Mouse (Mus musculus) midbrain, postnatal 0 days (tissue): ENCODE data around the gene Gm43738. TPM values are rescaled to one million over a fixed set of nuclear protein-coding genes. Genes with fewer than 3 reads are reported as not detected.

Source experiments
- ATAC-seq: fragments of 200-750 bp; cut with Nextera tagmentation; 2 replicates; pipeline ENCODE4 v1.8.0; 2017; ENCODE audit warnings: moderate number of reproducible peaks, mild to moderate bottlenecking, moderate TSS enrichment, moderate library complexity; ENCODE audit not compliant: low FRiP score
- DNase-seq: peaks from one replicate; pipeline ENCODE4 v3.0.0-alpha.2; 2015; ENCODE audit warnings: low spot score
- H3K27ac ChIP-seq: fragments of 300-500 bp; sonication (generic); 2 replicates; pipeline ENCODE4 v1.5.1; 2014; ENCODE audit warnings: low read depth, mild to moderate bottlenecking, low read length, mixed read lengths
- H3K27me3 ChIP-seq: fragments of 300-500 bp; sonication (generic); 2 replicates; pipeline ENCODE4 v1.6.1; 2014; ENCODE audit warnings: low read length, control low read depth, mixed read lengths; ENCODE audit not compliant: insufficient read depth
- H3K36me3 ChIP-seq: fragments of 300-500 bp; sonication (generic); 2 replicates; pipeline ENCODE4 v1.6.1; 2014; ENCODE audit warnings: low read length, control low read depth, mixed read lengths; ENCODE audit not compliant: insufficient read depth
- H3K4me1 ChIP-seq: fragments of 300-500 bp; sonication (generic); 2 replicates; pipeline ENCODE4 v1.6.1; 2014; ENCODE audit warnings: mild to moderate bottlenecking, control low read depth, antibody characterized with exemption, low read length, mixed read lengths; ENCODE audit not compliant: insufficient read depth
- H3K4me2 ChIP-seq: fragments of 300-500 bp; sonication (generic); 2 replicates; pipeline ENCODE4 v1.6.1; 2014; ENCODE audit warnings: low read depth, mild to moderate bottlenecking, low read length, mixed read lengths; ENCODE audit not compliant: poor library complexity, severe bottlenecking
- H3K4me3 ChIP-seq: fragments of 300-500 bp; sonication (generic); 2 replicates; pipeline ENCODE4 v1.5.1; 2014; ENCODE audit warnings: low read depth, mild to moderate bottlenecking, low read length, moderate library complexity
- H3K9ac ChIP-seq: fragments of 300-500 bp; sonication (generic); replicated peaks from 2 replicates; pipeline ENCODE4 v1.6.1; 2014; ENCODE audit warnings: mild to moderate bottlenecking, low read length, moderate library complexity, mixed read lengths; ENCODE audit not compliant: poor library complexity, severe bottlenecking
- H3K9me3 ChIP-seq: fragments of 300-500 bp; sonication (generic); 2 replicates; pipeline ENCODE4 v1.6.1; 2016; ENCODE audit warnings: low read length, control low read depth
- CTCF ChIP-seq: IDR thresholded peaks from 2 replicates; pipeline ENCODE4 v1.5.1; 2016; ENCODE audit warnings: antibody characterized with exemption, mild to moderate bottlenecking
- WGBS: fragments of 180-500 bp; shearing (Covaris S2); extraction: QIAGEN DNeasy Blood & Tissue Kit; methylation state at CpG from one replicate; pipeline ENCODE4 v1.1.7; 2014; 5-methylcytosine and 5-hydroxymethylcytosine counted together
- polyA plus RNA-seq: library from polyadenylated mRNA; unstranded; fragments of >200 nt; fragmentation: Nextera tagmentation; extraction: Ambion mirVana; gene quantifications from 2 replicates; pipeline ENCODE4 v1.2.1, GENCODE M21; 2015
- total RNA-seq: library from RNA; depleted of rRNA; stranded (reverse); fragments of >200 nt; gene quantifications from 2 replicates; pipeline ENCODE4 v1.2.3, GENCODE M21; 2014

Gene Gm43738
- total and polyA plus RNA-seq, 2 experiments from 2014 or later: not detected

DNA sequence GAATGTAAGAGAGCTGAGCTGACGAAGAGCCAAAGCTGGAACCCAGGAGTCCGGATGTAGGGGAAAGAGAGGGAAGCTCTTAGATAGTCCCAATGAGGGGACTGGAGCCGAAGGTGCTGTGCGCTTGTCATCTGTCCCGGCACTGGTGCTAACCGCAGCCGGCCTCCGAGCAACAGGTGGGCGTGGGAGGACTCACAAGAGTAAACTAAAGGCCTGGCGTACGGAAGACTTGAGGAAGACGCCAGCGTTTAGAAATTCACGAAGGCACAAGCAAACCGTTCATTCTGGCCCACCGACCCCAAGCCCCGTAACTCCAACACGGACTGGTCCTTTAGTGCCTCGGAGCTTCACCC lies 536 bp upstream of the Gm43738 start:
- DNase-seq: peak; percentile 45
- no peak for TF ChIP-seq CTCF

GRCm38 (mm10) chr3:89094021-89094420 lies 6.9 kb downstream of the Gm43738 start:
- no peaks in the 10 kb centered on the region for H3K27me3 ChIP-seq
- DNase-seq (no peak), ATAC-seq (no peak)
- no peak overlapping the region for H3K27ac ChIP-seq
- H3K4me1 ChIP-seq: peaks cover 9% of the 10 kb centered on the region; the same call in 1 of the 2 replicates
- H3K4me2 ChIP-seq: no peak overlapping the region
- WGBS: 82% methylated on average over 10 of the region's 10 CpGs
- TF ChIP-seq CTCF: no peak
- H3K36me3 ChIP-seq: peaks cover 40% of the 10 kb centered on the region
- H3K9ac ChIP-seq: no peak overlapping the region
- H3K4me3 ChIP-seq: no peak overlapping the region
- no peaks in the 10 kb centered on the region for H3K9me3 ChIP-seq

More for the DNA sequence above, 536 bp upstream of the Gm43738 start:
- Histone ChIP-seq H3K4me3 (peak overlapping the region; percentile 60), H3K27ac (peak overlapping the region; percentile 57; the same call in 1 of the 2 replicates), H3K27me3 (no peaks in the 10 kb centered on the region), H3K4me2 (peak overlapping the region; percentile 88), H3K9ac (peak overlapping the region; percentile 52), H3K36me3 (peaks cover 17% of the 10 kb centered on the region), H3K9me3 (no peaks in the 10 kb centered on the region), H3K4me1 (peaks cover 11% of the 10 kb centered on the region; the same call in 1 of the 2 replicates)
- peak; percentile 14; the same call in 1 of the 2 replicates for ATAC-seq
- 0% methylated on average over 19 of the region's 19 CpGs for WGBS

DNA sequence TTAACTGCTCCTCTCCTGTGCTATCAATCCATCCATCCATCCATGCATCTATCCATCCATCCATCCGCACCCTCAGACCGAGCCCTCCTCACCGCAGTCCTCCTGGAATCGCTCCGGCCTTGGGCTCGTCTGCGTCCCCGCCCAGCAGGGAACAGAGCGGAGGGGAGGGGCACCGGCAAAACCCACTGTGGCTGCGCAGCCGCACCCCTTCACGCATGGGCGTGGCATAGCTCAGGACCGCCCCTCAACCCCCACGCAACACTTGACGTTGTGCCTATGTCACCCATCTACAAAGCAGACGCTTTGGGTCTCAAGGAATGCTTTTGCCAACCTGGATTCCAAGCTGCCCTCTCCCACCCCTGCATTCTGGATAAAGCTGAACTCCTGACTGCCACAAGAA lies 7.7 kb downstream of the Gm43738 start, which contains the start of gene Rusc1:
Gene Rusc1, minus strand, starts transcription at position 137 of the 400 bp plus-strand sequence.
- H3K27ac ChIP-seq: peak within 1 kb of the TSS; percentile 80
- 2% methylated on average over 18 of the region's 18 CpGs for WGBS
- DNase-seq (peak; percentile 94), ATAC-seq (peak; percentile 87)
- H3K27me3 ChIP-seq: no peaks in the 10 kb centered on the region
- H3K4me3 ChIP-seq: peak within 1 kb of the TSS; percentile 74
- H3K9me3 ChIP-seq: no peaks in the 10 kb centered on the region
- peak within 1 kb of the TSS; percentile 98 for H3K4me2 ChIP-seq
- peak within 1 kb of the TSS; percentile 84 for H3K9ac ChIP-seq
- no peak for TF ChIP-seq CTCF
- H3K36me3 ChIP-seq: peaks cover 43% of the 10 kb centered on the region
- H3K4me1 ChIP-seq: peaks cover 9% of the 10 kb centered on the region; the same call in 1 of the 2 replicates

DNA sequence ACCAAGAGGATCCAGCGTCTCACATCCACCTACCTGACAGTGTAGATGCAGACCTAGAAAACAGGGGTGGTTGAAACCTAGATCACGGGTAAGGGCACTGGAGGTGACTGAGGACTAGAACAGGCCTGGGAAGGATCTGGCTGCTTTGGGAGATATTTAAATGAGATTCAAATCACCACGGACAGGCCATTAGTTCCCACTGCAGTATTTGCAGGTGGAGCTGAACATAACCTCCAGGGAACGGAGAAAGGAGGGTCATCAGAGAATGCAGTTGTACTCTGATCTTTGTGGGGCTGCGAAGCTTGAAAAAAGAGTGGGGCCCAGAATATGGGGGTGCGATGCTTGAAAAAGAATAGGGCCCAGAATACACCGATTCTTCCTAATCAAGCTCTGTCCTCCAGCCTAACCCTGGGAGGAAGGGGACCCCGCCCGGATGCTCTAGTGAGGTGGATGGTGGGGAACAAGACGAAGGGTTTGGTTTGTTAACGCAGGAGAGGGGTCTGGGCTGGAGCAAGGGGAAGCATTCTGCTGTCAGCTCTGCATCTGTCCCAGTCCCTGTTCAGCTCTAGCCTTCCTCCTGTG lies 8.3 kb downstream of the Gm43738 start:
- Histone ChIP-seq H3K27ac (peak overlapping the region; percentile 80), H3K4me1 (peaks cover 9% of the 10 kb centered on the region; the same call in 1 of the 2 replicates), H3K9me3 (no peaks in the 10 kb centered on the region), H3K27me3 (no peaks in the 10 kb centered on the region), H3K4me2 (peak overlapping the region; percentile 98), H3K4me3 (peak overlapping the region; percentile 74), H3K9ac (peak overlapping the region; percentile 84), H3K36me3 (peaks cover 44% of the 10 kb centered on the region)
- TF ChIP-seq CTCF: no peak
- DNase-seq (no peak), ATAC-seq (peak; percentile 6; the same call in 1 of the 2 replicates)
- WGBS: 13% methylated on average over 11 of the region's 11 CpGs

GRCm38 (mm10) chr3:89091811-89092508 lies 8.9 kb downstream of the Gm43738 start:
- WGBS: 9% methylated on average over 20 of the region's 20 CpGs
- H3K27me3 ChIP-seq: no peaks in the 10 kb centered on the region
- DNase-seq (no peak), ATAC-seq (no peak)
- H3K4me2 ChIP-seq: peak overlapping the region; percentile 98
- peaks cover 9% of the 10 kb centered on the region; the same call in 1 of the 2 replicates for H3K4me1 ChIP-seq
- H3K9ac ChIP-seq: peak overlapping the region; percentile 84
- H3K4me3 ChIP-seq: peak overlapping the region; percentile 74
- peaks cover 42% of the 10 kb centered on the region for H3K36me3 ChIP-seq
- TF ChIP-seq CTCF: no peak
- peak overlapping the region; percentile 59 for H3K27ac ChIP-seq
- H3K9me3 ChIP-seq: no peaks in the 10 kb centered on the region
